Mouse (Mus musculus) embryonic fibroblast, embryonic 13.5 days (primary cell): ENCODE measurements at regions not wholly inside any gene's neighbourhood (a gene's known extent, or its start where the extent isn't known, plus 50 kb on each side); places are given as distances from the start of the nearest gene placed in this dataset.

Experiments
- H3K27ac ChIP-seq: 2 replicates; pipeline ENCODE4 v1.5.1; 2012; ENCODE audit warnings: low read length, control low read depth, inconsistent platforms; ENCODE audit not compliant: insufficient read depth
- H3K4me1 ChIP-seq: 2 replicates; pipeline ENCODE4 v1.6.1; 2011; ENCODE audit warnings: low read length; ENCODE audit not compliant: control insufficient read depth, insufficient read depth
- H3K4me3 ChIP-seq: 2 replicates; pipeline ENCODE4 v1.5.1; 2011; ENCODE audit warnings: mild to moderate bottlenecking, control low read depth, low read length; ENCODE audit not compliant: insufficient read depth
- CTCF ChIP-seq: IDR thresholded peaks from 2 replicates; pipeline ENCODE4 v1.5.1; 2011; ENCODE audit warnings: mild to moderate bottlenecking, control low read depth, low read length, moderate library complexity, borderline replicate concordance; ENCODE audit not compliant: insufficient read depth
- POLR2A ChIP-seq: IDR thresholded peaks from 2 replicates; pipeline ENCODE4 v1.6.1; 2011; ENCODE audit warnings: low read depth, mild to moderate bottlenecking, control low read depth, low read length, moderate library complexity

DNA sequence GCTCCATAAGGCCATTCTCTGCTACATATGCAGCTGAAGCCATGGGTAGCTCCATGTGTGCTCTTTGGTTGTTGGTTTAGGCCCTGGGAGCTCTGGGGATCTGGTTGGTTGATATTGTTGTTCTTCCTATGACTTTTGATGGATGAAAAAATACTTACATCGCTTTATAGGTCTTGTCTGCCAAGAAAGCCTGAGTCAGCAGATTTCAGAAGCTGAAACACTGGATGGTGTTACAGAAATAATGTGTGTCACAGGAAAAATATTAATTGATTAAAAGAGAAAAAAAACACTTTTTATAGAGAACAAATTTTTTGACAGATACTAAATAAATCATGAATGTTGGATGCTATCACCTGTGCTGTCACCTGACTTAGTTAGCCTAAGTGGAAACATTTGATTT, 52.4 kb upstream of the Plxna2 start:
- Histone ChIP-seq H3K4me1 (peaks cover 3% of the 10 kb centered on the region), H3K27ac (no peak overlapping the region), H3K4me3 (no peak overlapping the region)
- TF ChIP-seq CTCF (no peak), POLR2A (no peak)

DNA sequence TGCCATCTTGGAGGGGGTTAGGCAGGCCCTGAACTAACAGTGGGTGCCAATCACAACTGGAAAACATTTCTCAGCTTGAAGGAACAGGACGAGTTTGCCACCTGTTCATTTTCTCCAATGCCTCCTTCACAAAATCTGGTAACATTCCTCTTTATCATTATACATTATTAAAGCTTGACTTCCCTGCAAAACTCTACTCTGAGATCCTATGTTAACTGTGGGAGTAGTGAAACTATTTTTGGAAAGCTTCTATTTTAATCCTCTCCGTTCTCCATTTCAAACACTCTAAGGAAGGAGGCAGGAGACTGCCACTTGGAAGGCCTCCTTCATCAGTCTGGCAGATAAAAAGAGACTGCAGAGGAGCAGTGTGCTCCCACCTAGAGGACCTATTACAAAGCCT, 54.1 kb upstream of the Plxna2 start:
- no peak for TF ChIP-seq POLR2A
- TF ChIP-seq CTCF, result no peak
- no peaks in the 10 kb centered on the region for H3K4me1 ChIP-seq
- no peak overlapping the region for H3K4me3 ChIP-seq
- H3K27ac ChIP-seq, result no peak overlapping the region

DNA sequence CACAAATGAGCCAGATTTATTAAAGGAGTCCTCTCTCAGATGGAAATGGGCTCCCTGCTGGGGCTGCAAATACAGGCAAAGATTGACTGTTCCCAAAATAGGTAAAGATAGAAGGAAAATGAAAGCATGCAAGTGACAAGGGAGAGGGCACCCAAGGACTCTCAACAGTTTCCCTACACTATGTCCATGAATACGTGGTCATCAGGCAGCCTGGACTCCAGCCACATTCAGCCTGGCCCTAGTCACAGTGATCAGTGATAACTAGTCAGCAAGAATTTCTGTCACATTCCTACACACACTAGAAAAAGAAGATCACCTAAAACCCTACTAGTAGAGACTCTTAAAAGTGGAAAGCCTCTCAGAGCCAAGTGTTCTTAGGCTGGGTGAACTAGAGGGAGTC, 56.9 kb upstream of the Plxna2 start:
- no peak overlapping the region for H3K4me3 ChIP-seq
- no peaks in the 10 kb centered on the region for H3K4me1 ChIP-seq
- no peak for TF ChIP-seq CTCF
- no peak for TF ChIP-seq POLR2A
- H3K27ac ChIP-seq, result no peak overlapping the region

DNA sequence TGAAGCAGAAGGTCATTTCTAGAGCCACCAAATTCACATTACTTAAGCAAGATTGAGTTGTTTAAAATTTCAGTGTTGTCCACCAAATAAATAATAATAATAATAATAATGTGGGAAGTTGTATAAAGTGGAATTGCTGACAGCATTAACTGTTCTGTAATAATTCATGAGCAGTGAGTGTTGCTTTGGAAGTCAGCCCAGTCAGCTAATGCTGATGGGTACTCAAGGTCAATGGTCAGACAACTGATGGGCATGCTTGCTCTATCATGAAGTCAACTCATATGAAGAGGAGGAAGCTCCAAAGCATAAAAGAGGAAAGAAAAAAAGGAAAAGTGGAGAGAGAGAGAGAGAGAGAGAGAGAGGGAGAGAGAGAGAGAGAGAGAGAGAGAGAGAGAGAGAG, 69.4 kb upstream of the Plxna2 start:
- no peak overlapping the region for H3K27ac ChIP-seq
- TF ChIP-seq POLR2A (no peak), CTCF (no peak)

DNA sequence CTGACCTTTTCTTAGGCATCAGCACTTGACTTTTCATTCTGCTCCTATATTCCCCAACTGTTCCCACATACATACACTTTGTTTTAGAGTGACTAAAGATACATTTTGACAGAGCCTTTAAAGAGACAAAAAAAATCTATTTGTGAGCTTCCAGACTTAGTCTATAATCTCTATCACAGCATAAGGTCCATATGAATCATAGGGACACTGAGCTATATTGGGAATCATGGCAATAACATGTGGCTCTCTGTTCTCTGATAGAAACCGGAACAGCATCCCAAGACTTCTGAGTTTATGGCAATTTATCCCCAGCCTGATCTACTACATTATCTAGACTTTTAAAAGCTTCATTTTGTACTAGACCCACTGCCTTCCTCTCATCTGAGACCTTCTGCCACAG, 69.8 kb upstream of the Plxna2 start:
- Histone ChIP-seq H3K27ac (no peak overlapping the region), H3K4me1 (no peaks in the 10 kb centered on the region), H3K4me3 (no peak overlapping the region)
- TF ChIP-seq POLR2A (no peak), CTCF (no peak)

More for the DNA sequence above, 69.4 kb upstream of the Plxna2 start:
- Histone ChIP-seq H3K4me3 (no peak overlapping the region), H3K4me1 (no peaks in the 10 kb centered on the region)

DNA sequence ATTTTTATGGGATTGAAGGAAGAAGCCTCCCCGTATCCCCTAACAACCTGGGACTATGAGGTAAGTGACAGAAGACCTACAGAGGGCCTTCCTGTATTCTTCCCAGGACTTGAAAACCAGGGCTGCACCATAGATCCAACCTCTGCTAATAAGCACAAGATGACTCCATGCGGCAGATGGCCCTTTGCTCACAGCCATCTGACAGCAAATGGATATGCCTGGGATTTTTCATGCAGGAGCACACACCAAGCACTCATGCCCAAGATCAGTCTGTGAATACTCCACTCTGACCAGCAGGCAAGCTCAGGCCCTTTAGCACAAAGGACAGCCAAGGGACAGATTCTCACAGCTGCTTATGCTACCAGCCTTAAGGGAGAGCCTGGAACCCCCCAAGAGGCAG, 77.1 kb upstream of the Plxna2 start:
- Histone ChIP-seq H3K27ac (no peak overlapping the region), H3K4me3 (no peak overlapping the region), H3K4me1 (no peaks in the 10 kb centered on the region)
- TF ChIP-seq CTCF, result no peak
- no peak for TF ChIP-seq POLR2A

DNA sequence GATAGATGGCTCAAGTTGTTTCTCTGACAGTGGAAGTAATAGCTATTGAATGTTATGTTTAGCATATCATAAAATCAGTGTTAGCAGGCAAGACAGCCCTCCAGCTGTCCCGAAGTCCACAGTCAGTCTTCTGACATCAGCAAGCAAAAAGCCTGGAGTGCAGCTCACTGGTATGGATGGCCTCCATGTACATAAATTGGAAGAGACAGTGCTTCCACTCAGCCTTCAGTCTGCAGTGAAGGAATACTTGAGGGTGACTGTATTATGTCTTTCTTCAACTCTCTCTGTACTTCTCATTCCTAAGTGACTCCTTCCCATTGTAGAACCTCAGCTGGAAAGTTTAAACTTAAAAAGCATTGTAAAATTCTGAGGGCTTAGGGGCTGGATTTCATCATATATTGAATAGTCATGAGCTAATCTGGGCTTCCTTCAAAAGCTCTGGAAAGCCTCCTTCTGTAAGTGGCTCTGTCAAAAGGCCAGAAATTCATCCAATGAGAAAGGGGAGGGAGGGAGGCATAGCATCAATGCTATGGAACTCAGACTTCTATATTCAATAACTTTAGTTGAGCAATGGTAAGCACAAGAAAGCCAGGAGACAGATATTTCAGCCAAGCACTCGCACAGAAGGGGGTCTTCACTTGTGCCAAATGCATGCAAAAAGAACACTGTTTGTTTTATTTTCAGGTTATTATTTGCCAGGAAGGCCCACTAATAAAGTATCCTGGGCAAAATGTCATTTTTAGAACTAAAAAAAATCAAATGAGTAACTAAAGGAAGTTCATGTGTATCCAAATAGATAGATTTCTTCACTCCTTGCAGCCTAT, 90.5 kb upstream of the Plxna2 start:
- Histone ChIP-seq H3K27ac (no peak overlapping the region), H3K4me1 (no peaks in the 10 kb centered on the region), H3K4me3 (no peak overlapping the region)
- TF ChIP-seq POLR2A, result no peak
- TF ChIP-seq CTCF, result no peak

DNA sequence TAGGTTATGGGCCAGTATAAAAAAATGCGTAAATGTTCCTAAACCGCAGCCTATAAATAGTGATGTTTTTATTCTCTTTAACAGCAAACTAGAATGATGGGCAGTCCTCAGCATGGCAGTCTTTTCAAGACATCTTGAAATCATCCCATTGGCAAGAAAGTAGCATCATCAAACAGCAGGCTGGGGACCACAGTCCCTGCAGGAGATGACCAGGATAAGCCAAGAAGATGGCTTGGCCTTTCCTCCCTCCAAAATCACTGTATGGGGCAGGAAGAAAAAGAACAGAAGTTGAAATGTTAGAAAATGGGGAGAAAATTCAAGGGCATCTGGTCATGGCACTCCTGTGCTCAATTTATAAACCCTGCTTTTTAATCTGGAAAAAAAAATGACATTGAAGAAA, 93.0 kb upstream of the Plxna2 start:
- no peak overlapping the region for H3K4me3 ChIP-seq
- H3K27ac ChIP-seq, result no peak overlapping the region
- H3K4me1 ChIP-seq, result no peaks in the 10 kb centered on the region
- TF ChIP-seq POLR2A (no peak), CTCF (no peak)

DNA sequence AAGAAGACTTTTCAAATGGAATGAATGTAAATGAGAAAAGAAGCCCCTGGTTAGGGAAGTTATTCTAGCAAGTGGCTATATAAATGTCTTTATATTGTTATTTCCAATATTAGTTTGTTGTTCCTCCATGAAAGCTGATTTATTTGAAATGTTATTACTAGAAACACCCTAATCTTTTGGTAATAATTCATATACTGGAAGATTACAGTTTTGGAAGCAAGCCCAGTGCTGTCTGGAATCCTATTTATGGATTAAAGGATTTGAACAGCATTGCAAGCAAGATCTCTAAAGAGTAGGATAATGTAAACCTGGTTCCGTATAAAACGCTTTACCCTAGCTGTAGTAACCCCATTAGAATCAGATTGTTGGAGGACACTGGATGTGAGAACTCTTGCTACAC, 96.8 kb upstream of the Plxna2 start:
- H3K4me3 ChIP-seq, result no peak overlapping the region
- H3K4me1 ChIP-seq, result no peaks in the 10 kb centered on the region
- H3K27ac ChIP-seq, result no peak overlapping the region
- TF ChIP-seq POLR2A, result no peak

DNA sequence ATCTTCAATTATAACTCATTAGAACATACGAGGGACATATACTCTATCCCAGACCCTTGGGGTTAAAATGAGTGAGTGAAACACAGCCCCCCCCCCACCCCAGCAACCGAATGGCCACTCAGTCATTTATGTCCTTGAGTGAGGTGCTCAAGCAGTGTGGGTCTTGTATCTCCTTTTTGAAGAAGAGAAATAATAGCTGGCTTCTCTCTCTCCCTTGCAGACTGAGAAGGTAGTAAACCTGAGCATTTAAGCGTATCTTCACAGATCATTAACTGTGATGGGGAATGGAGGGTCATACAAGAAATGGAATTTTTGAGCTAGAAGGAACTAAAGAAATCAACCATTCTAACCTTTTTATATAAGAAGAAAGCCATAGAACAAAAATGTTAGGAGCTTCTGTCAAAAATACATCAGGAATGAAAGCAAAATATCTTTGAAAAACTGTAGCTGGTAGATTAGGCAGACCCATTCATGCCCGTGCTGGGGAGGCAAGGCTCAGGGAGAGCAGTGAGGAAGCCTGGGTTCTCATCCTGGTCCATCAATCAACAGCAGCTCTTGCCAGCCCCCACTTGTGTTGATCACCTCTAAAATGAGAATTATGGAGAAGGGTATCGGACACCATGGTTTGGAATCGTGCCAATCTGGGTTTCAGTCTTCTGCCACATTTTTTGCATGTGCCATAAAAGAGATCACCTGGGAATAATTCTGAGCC, 98.4 kb upstream of the Plxna2 start:
- no peak overlapping the region for H3K4me3 ChIP-seq
- no peaks in the 10 kb centered on the region for H3K4me1 ChIP-seq
- no peak for TF ChIP-seq POLR2A
- TF ChIP-seq CTCF, result no peak
- H3K27ac ChIP-seq, result no peak overlapping the region
